Mouse (Mus musculus) C2C12 (cell line): ENCODE measurements around the gene Med26.

Experiments
- CTCF ChIP-seq: IDR thresholded peaks from one replicate; pipeline ENCODE4 v1.5.1; 2011; ENCODE audit not compliant: control insufficient read depth, insufficient read depth, insufficient read length
- FOSL1 ChIP-seq: IDR thresholded peaks from one replicate; pipeline ENCODE4 v1.8.0; 2011; ENCODE audit warnings: mild to moderate bottlenecking, low read length; ENCODE audit not compliant: poor library complexity, insufficient read depth, severe bottlenecking

- TF ChIP-seq CTCF (no peak), FOSL1 (no peak)
Measured at GRCm38 (mm10) chr8:72547122-72547801, 808 bp downstream of the Med26 start.
